Mouse (Mus musculus): ENCODE measurements around the gene Cep250. TPM values are rescaled to one million over a fixed set of nuclear protein-coding genes. Genes with fewer than 3 reads are reported as not detected.
A peak's percentile ranks its signal among the peaks of the same experiment; 100 is the strongest.
"Not testable (repeated sequence)": the region's sequence is repeated elsewhere in the genome, so short reads cannot be mapped to it uniquely, and the experiment has no call there.

Cep250 gene
- 14.1 and 24.4 TPM in 2 replicates for polyA plus RNA-seq (2014; fragmentation: Nextera tagmentation; extraction: Ambion mirVana)

GRCm38 (mm10) chr2:155956134-155957059, at the start of gene Cep250:
TSS of gene Cep250 (plus strand) at chr2:155956458.
- Histone ChIP-seq H3K4me3 (ENCODE audit: low read length) (peak within 1 kb of the TSS; percentile 91), H3K9me3 (ENCODE audit: control insufficient read depth, low read length) (no peaks in the 10 kb centered on the region), H3K4me2 (replicated peaks; ENCODE audit: low read depth, low read length) (peak within 1 kb of the TSS; percentile 60), H3K27me3 (ENCODE audit: control insufficient read depth, insufficient read depth, low read length) (no peaks in the 10 kb centered on the region), H3K27ac (ENCODE audit: low read depth, low read length) (peak within 1 kb of the TSS; percentile 81), H3K36me3 (ENCODE audit: control insufficient read depth, insufficient read depth, low read length) (no peaks in the 10 kb centered on the region), H3K9ac (ENCODE audit: low read depth, low read length) (peak within 1 kb of the TSS; percentile 96), H3K4me1 (ENCODE audit: control insufficient read depth, insufficient read depth, low read length) (peaks cover 5% of the 10 kb centered on the region; the same call in 1 of the 2 replicates)
- ATAC-seq (ENCODE audit: low FRiP score, low TSS enrichment): peak; percentile 98
- under 1% methylated on average over 58 of the region's 59 CpGs for WGBS

DNA sequence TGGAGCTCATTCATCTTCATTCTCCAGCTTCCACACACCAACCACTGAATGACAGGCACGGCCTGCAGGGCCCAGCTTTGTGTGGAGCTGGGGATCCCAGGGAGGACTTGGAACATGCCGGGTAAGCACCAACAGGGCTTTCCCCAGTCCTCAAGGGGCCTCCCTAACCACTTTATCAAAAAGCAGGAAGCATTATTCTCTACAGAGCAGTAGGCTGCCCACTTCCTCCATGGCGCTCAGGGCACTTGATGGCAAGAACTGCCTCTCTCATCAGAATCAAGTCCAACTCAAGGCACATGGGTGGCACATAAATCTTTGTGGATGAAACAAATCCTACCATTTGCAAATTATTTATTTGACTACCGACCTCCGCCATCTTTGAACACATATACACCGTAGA, 41.6 kb upstream of the Cep250 start:
- H3K4me1 ChIP-seq (ENCODE audit: control insufficient read depth, insufficient read depth, low read length): no peaks in the 10 kb centered on the region
- H3K27me3 ChIP-seq (ENCODE audit: control insufficient read depth, insufficient read depth, low read length): no peaks in the 10 kb centered on the region
- H3K4me3 ChIP-seq (ENCODE audit: low read length): no peak overlapping the region
- no peaks in the 10 kb centered on the region for H3K9me3 ChIP-seq (ENCODE audit: control insufficient read depth, low read length)
- no peak overlapping the region for H3K27ac ChIP-seq (ENCODE audit: low read depth, low read length)
- H3K9ac ChIP-seq (ENCODE audit: low read depth, low read length): no peak overlapping the region
- ATAC-seq (ENCODE audit: low FRiP score, low TSS enrichment): no peak
- peaks cover 35% of the 10 kb centered on the region for H3K36me3 ChIP-seq (ENCODE audit: control insufficient read depth, insufficient read depth, low read length)
- H3K4me2 ChIP-seq (replicated peaks; ENCODE audit: low read depth, low read length): no peak overlapping the region
- 89% methylated on average over 6 of the region's 6 CpGs for WGBS

DNA sequence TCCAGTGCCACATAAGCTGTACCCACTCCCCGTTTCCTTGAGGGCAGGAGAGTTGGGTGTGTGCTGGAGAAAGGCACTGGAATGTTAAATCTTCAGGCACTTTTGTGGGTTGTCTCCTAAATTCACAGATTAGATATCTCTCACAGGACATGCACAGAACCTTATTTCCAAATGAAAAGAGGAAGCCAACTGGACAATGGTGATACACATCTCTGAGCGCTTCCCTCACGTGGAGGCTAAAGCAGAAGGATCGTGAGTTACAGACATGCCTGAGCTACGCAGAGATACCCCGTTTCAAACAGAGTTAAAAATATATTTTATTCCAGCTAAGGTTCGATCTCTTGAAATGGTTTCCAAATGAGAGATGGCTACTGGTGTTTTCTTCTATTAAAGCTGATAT, 33.1 kb upstream of the Cep250 start:
- Histone ChIP-seq H3K27me3 (ENCODE audit: control insufficient read depth, insufficient read depth, low read length) (no peaks in the 10 kb centered on the region), H3K9me3 (ENCODE audit: control insufficient read depth, low read length) (no peaks in the 10 kb centered on the region), H3K27ac (ENCODE audit: low read depth, low read length) (no peak overlapping the region), H3K36me3 (ENCODE audit: control insufficient read depth, insufficient read depth, low read length) (peaks cover 4% of the 10 kb centered on the region; the same call in 1 of the 2 replicates), H3K4me3 (ENCODE audit: low read length) (no peak overlapping the region), H3K9ac (ENCODE audit: low read depth, low read length) (no peak overlapping the region), H3K4me2 (replicated peaks; ENCODE audit: low read depth, low read length) (no peak overlapping the region), H3K4me1 (ENCODE audit: control insufficient read depth, insufficient read depth, low read length) (peaks cover under 1% of the 10 kb centered on the region; the same call in 1 of the 2 replicates)
- ATAC-seq (ENCODE audit: low FRiP score, low TSS enrichment): no peak
- WGBS: 93% methylated on average over 7 of the region's 7 CpGs

- H3K4me1 ChIP-seq (ENCODE audit: control insufficient read depth, insufficient read depth, low read length): peaks cover 13% of the 10 kb centered on the region
- H3K27me3 ChIP-seq (ENCODE audit: control insufficient read depth, insufficient read depth, low read length); H3K4me3 ChIP-seq (ENCODE audit: low read length); H3K9ac ChIP-seq (ENCODE audit: low read depth, low read length); ATAC-seq (ENCODE audit: low FRiP score, low TSS enrichment); H3K9me3 ChIP-seq (ENCODE audit: control insufficient read depth, low read length); H3K27ac ChIP-seq (ENCODE audit: low read depth, low read length); H3K36me3 ChIP-seq (ENCODE audit: control insufficient read depth, insufficient read depth, low read length); H3K4me2 ChIP-seq (replicated peaks; ENCODE audit: low read depth, low read length): not testable (repeated sequence)
- WGBS: 88% methylated on average over 6 of the region's 6 CpGs
Observed at GRCm38 (mm10) chr2:155925213-155925612, 31.0 kb upstream of the Cep250 start.

- Histone ChIP-seq H3K9ac (ENCODE audit: low read depth, low read length) (peak overlapping the region; percentile 70; the same call in 1 of the 2 replicates), H3K27ac (ENCODE audit: low read depth, low read length) (no peak overlapping the region; the same call in 1 of the 2 replicates), H3K27me3 (ENCODE audit: control insufficient read depth, insufficient read depth, low read length) (no peaks in the 10 kb centered on the region), H3K4me2 (replicated peaks; ENCODE audit: low read depth, low read length) (peak overlapping the region; percentile 76), H3K9me3 (ENCODE audit: control insufficient read depth, low read length) (no peaks in the 10 kb centered on the region), H3K4me1 (ENCODE audit: control insufficient read depth, insufficient read depth, low read length) (peaks cover 13% of the 10 kb centered on the region), H3K4me3 (ENCODE audit: low read length) (peak overlapping the region; percentile 78), H3K36me3 (ENCODE audit: control insufficient read depth, insufficient read depth, low read length) (no peaks in the 10 kb centered on the region)
- 55% methylated on average over 7 of the region's 7 CpGs for WGBS
- ATAC-seq (ENCODE audit: low FRiP score, low TSS enrichment): no peak
Observed at GRCm38 (mm10) chr2:155928711-155929345, 27.4 kb upstream of the Cep250 start.

DNA sequence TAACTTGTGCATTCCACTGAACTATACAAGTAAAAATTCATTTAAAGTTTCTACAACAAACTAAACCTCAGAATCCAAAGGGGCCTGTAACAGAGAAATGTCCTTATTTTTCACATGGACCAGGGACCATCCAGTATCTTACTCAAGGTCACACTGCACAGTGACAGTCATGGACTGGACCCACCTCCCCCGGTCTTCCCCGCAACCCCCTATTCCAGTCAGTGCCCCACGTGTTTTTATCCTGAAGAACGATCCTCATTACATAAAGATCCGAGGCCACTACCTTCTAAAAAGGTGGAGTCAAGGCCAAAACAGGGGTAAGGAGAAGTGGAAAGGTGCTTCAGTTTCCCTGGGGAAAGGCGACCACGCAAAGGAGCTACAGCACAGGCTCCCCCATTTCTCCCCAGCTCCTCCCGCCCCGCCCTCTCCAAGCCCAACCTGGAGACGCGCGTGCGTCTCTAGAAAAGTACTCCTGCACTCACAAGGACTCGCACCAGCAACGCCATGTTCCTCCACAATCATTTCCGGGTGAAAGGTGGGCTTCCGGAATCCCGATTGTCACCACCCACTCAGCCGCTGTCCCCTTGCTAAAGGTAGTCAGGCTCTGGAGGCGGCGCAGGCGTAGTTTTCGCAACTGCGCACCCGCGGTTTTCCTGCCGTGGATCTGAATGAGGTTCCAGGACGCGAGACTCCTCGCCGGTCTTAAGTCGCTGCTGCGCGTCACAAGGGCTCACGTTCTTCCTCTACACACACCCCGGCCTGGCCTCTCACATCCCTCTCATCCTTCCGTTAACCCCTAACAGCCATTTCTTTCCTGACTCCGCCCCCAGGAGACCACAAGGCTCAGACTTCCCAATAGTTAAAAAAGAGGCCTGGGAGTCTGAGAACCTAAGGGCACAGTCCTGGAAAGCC, 26.5 kb upstream of the Cep250 start, which contains the start of gene Uqcc1:
TSS of gene Uqcc1 (minus strand) at position 780 of the 912 bp plus-strand sequence.
- Histone ChIP-seq H3K4me1 (ENCODE audit: control insufficient read depth, insufficient read depth, low read length) (peaks cover 13% of the 10 kb centered on the region), H3K27ac (ENCODE audit: low read depth, low read length) (peak within 1 kb of the TSS; percentile 84), H3K4me3 (ENCODE audit: low read length) (peak within 1 kb of the TSS; percentile 78), H3K9ac (ENCODE audit: low read depth, low read length) (peak within 1 kb of the TSS; percentile 70), H3K4me2 (replicated peaks; ENCODE audit: low read depth, low read length) (peak within 1 kb of the TSS; percentile 76), H3K36me3 (ENCODE audit: control insufficient read depth, insufficient read depth, low read length) (no peaks in the 10 kb centered on the region), H3K9me3 (ENCODE audit: control insufficient read depth, low read length) (no peaks in the 10 kb centered on the region), H3K27me3 (ENCODE audit: control insufficient read depth, insufficient read depth, low read length) (no peaks in the 10 kb centered on the region)
- WGBS: under 1% methylated on average over 38 of the region's 38 CpGs
- ATAC-seq (ENCODE audit: low FRiP score, low TSS enrichment): peak; percentile 96

DNA sequence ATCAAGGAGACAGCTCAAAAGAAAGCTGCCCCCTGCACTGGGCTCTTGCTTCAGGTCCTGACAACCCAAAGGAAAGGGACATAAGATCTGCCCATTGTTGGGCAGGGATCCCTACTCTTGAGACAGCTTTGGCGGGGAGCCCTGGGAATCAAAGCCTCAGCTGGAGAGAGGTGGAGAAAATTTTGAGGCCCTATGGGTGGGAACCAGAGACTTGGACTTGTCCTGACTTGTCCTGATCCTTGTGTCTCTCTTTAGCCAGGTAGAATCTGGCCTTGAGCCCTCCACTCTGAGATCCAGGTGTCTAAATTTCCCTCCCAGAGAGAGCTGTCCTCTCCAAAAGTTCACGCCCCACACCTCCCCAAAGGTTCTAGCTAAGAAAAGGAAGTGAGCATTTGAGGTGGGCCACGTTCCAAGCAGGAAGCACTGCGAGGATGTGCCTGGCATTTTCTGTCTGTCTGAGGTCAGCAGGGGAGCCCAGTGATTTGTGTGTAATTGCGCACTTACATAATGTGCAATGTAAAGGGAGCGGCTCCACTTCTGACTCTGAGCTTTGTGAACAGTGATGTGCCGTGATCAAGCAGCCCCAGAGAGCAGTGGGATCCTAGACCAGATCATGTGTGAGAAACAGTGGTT, 16.2 kb upstream of the Cep250 start:
- Histone ChIP-seq H3K4me1 (ENCODE audit: control insufficient read depth, insufficient read depth, low read length) (peaks cover 9% of the 10 kb centered on the region; the same call in 1 of the 2 replicates), H3K27ac (ENCODE audit: low read depth, low read length) (no peak overlapping the region), H3K36me3 (ENCODE audit: control insufficient read depth, insufficient read depth, low read length) (no peaks in the 10 kb centered on the region), H3K4me2 (replicated peaks; ENCODE audit: low read depth, low read length) (no peak overlapping the region), H3K9me3 (ENCODE audit: control insufficient read depth, low read length) (no peaks in the 10 kb centered on the region), H3K9ac (ENCODE audit: low read depth, low read length) (no peak overlapping the region), H3K4me3 (ENCODE audit: low read length) (no peak overlapping the region), H3K27me3 (ENCODE audit: control insufficient read depth, insufficient read depth, low read length) (no peaks in the 10 kb centered on the region)
- 76% methylated on average over 7 of the region's 7 CpGs for WGBS
- ATAC-seq (ENCODE audit: low FRiP score, low TSS enrichment): no peak

DNA sequence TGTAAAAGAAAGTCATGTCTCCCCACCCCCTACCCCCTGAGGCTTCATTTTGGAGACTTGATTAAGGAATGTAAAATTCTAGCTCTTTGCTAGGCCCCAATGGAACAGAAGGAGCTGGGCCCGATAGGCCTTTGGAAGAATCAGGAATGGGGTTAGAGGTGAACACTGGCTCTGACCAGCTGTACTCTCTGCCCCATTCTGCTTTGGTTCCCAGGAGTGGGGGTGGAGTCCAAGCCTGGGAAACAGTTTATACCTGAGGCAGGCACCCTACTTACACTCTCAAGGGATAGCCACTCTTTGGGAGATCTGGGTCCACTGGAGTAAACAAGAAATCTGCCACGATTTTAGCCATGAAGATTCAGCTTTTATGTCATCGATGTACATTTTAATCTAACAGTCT, 15.6 kb upstream of the Cep250 start, which contains the start of gene Gm15557:
TSS of gene Gm15557 (plus strand) at position 48 of the 400 bp plus-strand sequence.
- Histone ChIP-seq H3K4me2 (replicated peaks; ENCODE audit: low read depth, low read length) (no peak within 1 kb of the TSS), H3K4me1 (ENCODE audit: control insufficient read depth, insufficient read depth, low read length) (peaks cover 9% of the 10 kb centered on the region; the same call in 1 of the 2 replicates), H3K4me3 (ENCODE audit: low read length) (no peak within 1 kb of the TSS), H3K9me3 (ENCODE audit: control insufficient read depth, low read length) (no peaks in the 10 kb centered on the region), H3K9ac (ENCODE audit: low read depth, low read length) (no peak within 1 kb of the TSS), H3K27me3 (ENCODE audit: control insufficient read depth, insufficient read depth, low read length) (no peaks in the 10 kb centered on the region), H3K27ac (ENCODE audit: low read depth, low read length) (no peak within 1 kb of the TSS), H3K36me3 (ENCODE audit: control insufficient read depth, insufficient read depth, low read length) (no peaks in the 10 kb centered on the region)
- ATAC-seq (ENCODE audit: low FRiP score, low TSS enrichment): no peak
- 95% methylated on average over 3 of the region's 3 CpGs for WGBS

All from kidney, embryonic 14.5 days (tissue).